Mouse (Mus musculus) testis, adult 2 months (tissue): ENCODE data around the gene Golgb1.

Experiments
- CTCF ChIP-seq: fragments of 200-500 bp; IDR thresholded peaks from 2 replicates; pipeline ENCODE4 v1.5.1; 2012; ENCODE audit warnings: low read depth, mild to moderate bottlenecking, inconsistent platforms, low read length, moderate library complexity; ENCODE audit not compliant: control insufficient read depth, insufficient read depth, insufficient replicate concordance
- POLR2A ChIP-seq: fragments of 200-500 bp; IDR thresholded peaks from 2 replicates; pipeline ENCODE4 v1.6.1; 2012; ENCODE audit warnings: low read depth, mild to moderate bottlenecking, inconsistent platforms, low read length, moderate library complexity; ENCODE audit not compliant: control insufficient read depth

- no peak for TF ChIP-seq CTCF
- TF ChIP-seq POLR2A = no peak
These were observed 49.4 kb downstream of the Golgb1 start for GRCm38 (mm10) chr16:36924312-36924711.
